Mouse (Mus musculus): ENCODE measurements around the gene Paqr5. TPM values are rescaled to one million over a fixed set of nuclear protein-coding genes. Genes with fewer than 3 reads are reported as not detected.

The Paqr5 gene
- polyA plus RNA-seq, 1 experiment, result 0.93 TPM

DNA sequence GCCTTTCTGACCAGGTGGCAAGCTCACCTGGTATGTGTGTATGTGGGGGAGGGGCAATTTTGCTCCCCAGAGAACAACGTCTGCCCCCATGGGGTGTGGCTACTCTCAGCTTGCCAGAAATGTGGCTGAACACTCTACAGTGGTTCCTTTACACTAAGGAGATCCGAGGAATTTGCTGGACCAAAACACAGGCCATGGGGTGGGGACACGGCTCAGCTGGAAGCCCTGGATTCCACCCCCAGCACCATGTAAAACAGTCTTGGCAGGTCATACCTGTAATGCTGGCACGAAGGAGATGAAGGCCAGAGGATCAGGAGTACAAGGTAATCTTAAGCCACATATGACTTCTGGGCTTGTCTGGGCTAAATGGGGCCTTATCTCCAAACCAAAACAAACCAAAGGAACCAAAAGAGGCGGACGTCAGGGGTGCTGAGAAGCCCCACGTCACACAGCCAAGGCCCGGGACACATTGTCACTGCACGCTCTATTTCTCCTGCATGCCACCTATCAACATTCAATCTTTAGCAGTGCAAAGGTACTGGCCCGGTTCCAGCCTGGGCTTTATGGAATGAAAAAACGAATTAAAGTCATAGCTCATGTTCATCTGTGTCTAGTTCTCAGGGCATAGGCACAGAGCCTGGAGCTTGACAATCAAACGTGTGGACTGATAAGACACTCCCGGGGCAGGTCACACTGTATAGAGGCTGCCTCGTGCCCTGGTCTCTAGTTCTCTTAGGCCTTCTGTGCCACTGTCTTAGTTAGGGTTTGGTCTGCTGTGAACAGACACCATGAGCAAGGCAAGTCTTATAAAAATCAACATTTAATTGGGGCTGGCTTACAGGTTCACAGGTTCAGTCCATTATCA lies 8.2 kb downstream of the Paqr5 start:
- Histone ChIP-seq H3K9me3 (replicated peaks; ENCODE audit: control insufficient read depth, insufficient read depth, low read length, poor library complexity, severe bottlenecking) (no peaks in the 10 kb centered on the region), H3K27ac (ENCODE audit: insufficient read depth, low read length) (no peak overlapping the region), H3K4me3 (ENCODE audit: low read depth, low read length) (no peak overlapping the region), H3K9ac (ENCODE audit: low read depth, poor library complexity, severe bottlenecking) (no peak overlapping the region), H3K4me1 (ENCODE audit: control insufficient read depth, insufficient read depth, low read length) (no peaks in the 10 kb centered on the region), H3K27me3 (ENCODE audit: control insufficient read depth, insufficient read depth, low read length, poor library complexity, severe bottlenecking) (no peaks in the 10 kb centered on the region), H3K36me3 (ENCODE audit: control insufficient read depth, insufficient read depth, low read length, poor library complexity, severe bottlenecking) (no peaks in the 10 kb centered on the region)
- TF ChIP-seq POLR2A (IDR thresholded peaks at IDR 0.05; ENCODE audit: insufficient read depth, low read length) (no peak), CTCF (IDR thresholded peaks at IDR 0.05; ENCODE audit: low read depth, low read length) (no peak), EP300 (IDR thresholded peaks at IDR 0.05; ENCODE audit: insufficient read depth, low read depth, low read length) (no peak)

GRCm38 (mm10) chr9:62017329-62017728 lies 9.3 kb downstream of the Paqr5 start:
- Histone ChIP-seq H3K9me3 (replicated peaks; ENCODE audit: control insufficient read depth, insufficient read depth, low read length, poor library complexity, severe bottlenecking) (no peaks in the 10 kb centered on the region), H3K36me3 (ENCODE audit: control insufficient read depth, insufficient read depth, low read length, poor library complexity, severe bottlenecking) (no peaks in the 10 kb centered on the region), H3K4me3 (ENCODE audit: low read depth, low read length) (no peak overlapping the region), H3K27me3 (ENCODE audit: control insufficient read depth, insufficient read depth, low read length, poor library complexity, severe bottlenecking) (no peaks in the 10 kb centered on the region), H3K4me1 (ENCODE audit: control insufficient read depth, insufficient read depth, low read length) (no peaks in the 10 kb centered on the region), H3K9ac (ENCODE audit: low read depth, poor library complexity, severe bottlenecking) (no peak overlapping the region), H3K27ac (ENCODE audit: insufficient read depth, low read length) (no peak overlapping the region)
- TF ChIP-seq CTCF (IDR thresholded peaks at IDR 0.05; ENCODE audit: low read depth, low read length) (no peak), EP300 (IDR thresholded peaks at IDR 0.05; ENCODE audit: insufficient read depth, low read depth, low read length) (no peak), POLR2A (IDR thresholded peaks at IDR 0.05; ENCODE audit: insufficient read depth, low read length) (no peak)

DNA sequence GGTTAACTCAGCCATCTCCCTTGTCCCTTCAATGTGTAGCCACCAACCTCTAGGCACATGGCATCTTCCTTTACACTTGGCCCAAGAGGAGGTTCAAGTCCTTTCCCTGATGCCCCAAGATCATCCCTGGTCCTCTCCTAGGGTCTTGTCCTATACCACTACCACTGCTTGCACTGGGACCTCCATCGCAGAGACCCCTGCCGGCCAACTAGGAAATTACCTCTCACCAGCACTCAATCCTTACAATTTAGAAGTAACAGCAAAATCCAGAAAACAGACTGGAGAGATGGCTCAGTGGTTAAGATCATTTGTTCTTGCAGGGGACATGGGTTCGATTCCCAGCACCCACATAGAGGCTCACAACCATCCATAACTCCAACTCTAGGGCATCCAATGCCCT lies 11.2 kb downstream of the Paqr5 start:
- no peak overlapping the region for H3K9ac ChIP-seq (ENCODE audit: low read depth, poor library complexity, severe bottlenecking)
- no peak overlapping the region for H3K4me3 ChIP-seq (ENCODE audit: low read depth, low read length)
- no peaks in the 10 kb centered on the region for H3K27me3 ChIP-seq (ENCODE audit: control insufficient read depth, insufficient read depth, low read length, poor library complexity, severe bottlenecking)
- no peaks in the 10 kb centered on the region for H3K9me3 ChIP-seq (replicated peaks; ENCODE audit: control insufficient read depth, insufficient read depth, low read length, poor library complexity, severe bottlenecking)
- no peaks in the 10 kb centered on the region for H3K36me3 ChIP-seq (ENCODE audit: control insufficient read depth, insufficient read depth, low read length, poor library complexity, severe bottlenecking)
- no peak for TF ChIP-seq CTCF (IDR thresholded peaks at IDR 0.05; ENCODE audit: low read depth, low read length)
- no peak for TF ChIP-seq POLR2A (IDR thresholded peaks at IDR 0.05; ENCODE audit: insufficient read depth, low read length)
- no peak for TF ChIP-seq EP300 (IDR thresholded peaks at IDR 0.05; ENCODE audit: insufficient read depth, low read depth, low read length)
- no peaks in the 10 kb centered on the region for H3K4me1 ChIP-seq (ENCODE audit: control insufficient read depth, insufficient read depth, low read length)
- no peak overlapping the region for H3K27ac ChIP-seq (ENCODE audit: insufficient read depth, low read length)

GRCm38 (mm10) chr9:62013316-62014097 lies 13.1 kb downstream of the Paqr5 start:
- H3K4me1 ChIP-seq (ENCODE audit: control insufficient read depth, insufficient read depth, low read length), result no peaks in the 10 kb centered on the region
- TF ChIP-seq EP300 (IDR thresholded peaks at IDR 0.05; ENCODE audit: insufficient read depth, low read depth, low read length) (no peak), CTCF (IDR thresholded peaks at IDR 0.05; ENCODE audit: low read depth, low read length) (no peak), POLR2A (IDR thresholded peaks at IDR 0.05; ENCODE audit: insufficient read depth, low read length) (no peak)

DNA sequence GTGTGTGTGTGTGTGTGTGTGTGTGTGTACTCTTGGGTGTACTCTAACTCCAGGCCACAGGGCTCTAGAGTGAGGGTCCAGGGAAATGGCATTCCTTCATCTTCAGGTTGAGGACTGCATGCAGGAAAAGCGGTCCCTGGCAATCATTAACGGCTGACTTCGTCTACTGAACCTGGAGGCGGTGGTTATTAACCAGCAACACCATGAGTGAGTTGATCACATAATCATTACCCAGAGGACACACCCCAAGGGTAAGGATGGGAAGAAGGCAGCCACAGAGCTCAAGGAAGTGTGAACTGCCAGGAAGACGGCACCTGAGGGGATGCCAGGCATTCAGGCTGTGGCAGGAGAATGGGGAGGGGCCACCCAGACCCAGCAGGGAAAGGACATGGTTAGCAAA lies 18.3 kb downstream of the Paqr5 start:
- H3K4me3 ChIP-seq (ENCODE audit: low read depth, low read length), result no peak overlapping the region
- H3K27ac ChIP-seq (ENCODE audit: insufficient read depth, low read length), result no peak overlapping the region
- H3K4me1 ChIP-seq (ENCODE audit: control insufficient read depth, insufficient read depth, low read length), result no peaks in the 10 kb centered on the region
- H3K9ac ChIP-seq (ENCODE audit: low read depth, poor library complexity, severe bottlenecking), result no peak overlapping the region
- H3K36me3 ChIP-seq (ENCODE audit: control insufficient read depth, insufficient read depth, low read length, poor library complexity, severe bottlenecking), result no peaks in the 10 kb centered on the region
- no peaks in the 10 kb centered on the region for H3K9me3 ChIP-seq (replicated peaks; ENCODE audit: control insufficient read depth, insufficient read depth, low read length, poor library complexity, severe bottlenecking)
- TF ChIP-seq EP300 (IDR thresholded peaks at IDR 0.05; ENCODE audit: insufficient read depth, low read depth, low read length), result no peak
- no peak for TF ChIP-seq POLR2A (IDR thresholded peaks at IDR 0.05; ENCODE audit: insufficient read depth, low read length)
- TF ChIP-seq CTCF (IDR thresholded peaks at IDR 0.05; ENCODE audit: low read depth, low read length), result no peak
- no peaks in the 10 kb centered on the region for H3K27me3 ChIP-seq (ENCODE audit: control insufficient read depth, insufficient read depth, low read length, poor library complexity, severe bottlenecking)

More at GRCm38 (mm10) chr9:62013316-62014097, 13.1 kb downstream of the Paqr5 start:
- H3K36me3 ChIP-seq (ENCODE audit: control insufficient read depth, insufficient read depth, low read length, poor library complexity, severe bottlenecking), result no peaks in the 10 kb centered on the region
- no peaks in the 10 kb centered on the region for H3K27me3 ChIP-seq (ENCODE audit: control insufficient read depth, insufficient read depth, low read length, poor library complexity, severe bottlenecking)
- no peak overlapping the region for H3K27ac ChIP-seq (ENCODE audit: insufficient read depth, low read length)
- H3K9ac ChIP-seq (ENCODE audit: low read depth, poor library complexity, severe bottlenecking), result no peak overlapping the region
- no peak overlapping the region for H3K4me3 ChIP-seq (ENCODE audit: low read depth, low read length)
- H3K9me3 ChIP-seq (replicated peaks; ENCODE audit: control insufficient read depth, insufficient read depth, low read length, poor library complexity, severe bottlenecking), result no peaks in the 10 kb centered on the region

Data from ES-Bruce4 (cell line).